Mouse (Mus musculus): ENCODE measurements at regions not wholly inside any gene's neighbourhood (a gene's known extent, or its start where the extent isn't known, plus 50 kb on each side); places are given as distances from the start of the nearest gene placed in this dataset.
"Not testable (repeated sequence)": the region's sequence is repeated elsewhere in the genome, so short reads cannot be mapped to it uniquely, and the experiment has no call there.

GRCm38 (mm10) chr16:61484315-61484714, 879.0 kb upstream of the Epha6 start:
- no peak for DNase-seq (ENCODE audit: low read depth, low spot score)

DNA sequence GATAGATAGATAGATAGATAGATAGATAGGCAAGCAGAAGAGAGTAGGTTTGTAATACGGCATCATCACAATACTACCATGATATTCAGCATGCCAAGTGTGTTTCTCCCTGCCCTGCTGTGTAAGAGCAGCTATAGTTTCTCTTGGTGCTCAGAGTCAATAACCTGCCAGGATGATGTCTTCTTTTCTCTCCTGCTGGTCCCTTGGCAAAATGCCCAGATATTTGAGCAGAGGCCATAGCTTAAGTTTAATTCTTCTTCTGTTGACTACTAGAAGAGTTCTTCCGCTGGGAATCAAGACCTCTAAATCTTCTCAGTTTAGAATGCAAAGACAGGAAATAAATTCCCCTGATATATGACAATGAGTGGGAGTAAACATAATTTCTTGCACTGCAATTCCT, 836.5 kb upstream of the Epha6 start:
- no peak for DNase-seq (ENCODE audit: low read depth, low spot score)

DNA sequence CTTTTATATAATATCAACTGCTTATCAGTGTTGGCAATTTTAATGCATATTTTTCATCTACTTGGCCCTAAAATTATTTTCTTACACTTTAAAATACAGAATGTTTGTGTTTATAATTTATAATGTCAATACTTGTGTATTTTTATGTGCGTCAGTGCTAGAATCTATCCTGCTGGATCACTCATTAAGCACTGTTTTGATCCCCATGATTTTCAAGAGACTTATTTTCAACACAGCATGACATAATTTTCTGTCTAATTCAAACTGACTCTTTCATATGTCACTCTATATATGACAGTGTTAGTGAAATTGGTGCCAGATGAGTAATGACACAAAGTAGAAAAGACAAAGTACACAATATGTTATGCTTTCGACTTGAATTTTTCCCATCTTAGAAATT, 795.9 kb upstream of the Epha6 start:
- DNase-seq (ENCODE audit: low read depth, low spot score) = no peak

DNA sequence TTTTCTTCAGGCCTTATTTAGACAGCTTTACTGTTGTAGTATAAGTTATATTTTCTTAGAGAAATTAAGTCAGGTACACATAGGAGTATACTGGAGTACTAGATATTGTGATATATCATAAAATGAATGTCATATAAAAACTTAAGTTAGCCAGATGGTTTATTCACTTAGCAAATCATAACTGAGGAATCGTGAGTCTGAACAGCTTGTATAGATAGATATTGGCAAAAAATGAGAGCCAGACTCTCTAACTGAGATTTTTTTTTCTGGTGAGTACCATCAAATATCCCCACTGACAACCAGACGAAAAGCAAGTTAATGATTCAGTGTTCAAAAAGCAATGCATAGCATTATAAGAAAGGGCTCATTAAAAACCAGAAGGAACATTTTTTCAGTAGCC, 776.6 kb upstream of the Epha6 start:
- DNase-seq (ENCODE audit: low read depth, low spot score) = peak; percentile 9

GRCm38 (mm10) chr16:61376937-61377336, 771.6 kb upstream of the Epha6 start:
- not testable (repeated sequence) for DNase-seq (ENCODE audit: low read depth, low spot score)
